Mouse (Mus musculus) cortical plate, adult 2 months (tissue): Measurements from ENCODE around the gene Irf8.

Experiments
- CTCF ChIP-seq: fragments of 200-500 bp; IDR thresholded peaks from 2 replicates; pipeline ENCODE4 v1.5.1; 2011; ENCODE audit warnings: mild to moderate bottlenecking, control low read depth, low read length; ENCODE audit not compliant: insufficient read depth; ENCODE audit errors: extremely low read depth
- POLR2A ChIP-seq: fragments of 200-500 bp; IDR thresholded peaks from 2 replicates; pipeline ENCODE4 v1.6.1; 2011; ENCODE audit warnings: mild to moderate bottlenecking, low read length, control low read depth; ENCODE audit not compliant: insufficient read depth; ENCODE audit errors: extremely low read depth

GRCm38 (mm10) chr8:120737166-120737565, 1.0 kb downstream of the Irf8 start:
- no peak for TF ChIP-seq POLR2A
- TF ChIP-seq CTCF = no peak
